Mouse (Mus musculus): Measurements from ENCODE around the gene Sec24a.
"Not testable (repeated sequence)": the region's sequence is repeated elsewhere in the genome, so short reads cannot be mapped to it uniquely, and the experiment has no call there.

Gene Sec24a

GRCm38 (mm10) chr11:51681324-51681975, 82.0 kb downstream of the Sec24a start:
- DNase-seq: peak; percentile 80

GRCm38 (mm10) chr11:51679466-51679865, 84.0 kb downstream of the Sec24a start:
- no peak for DNase-seq

- DNase-seq: no peak
Measured at GRCm38 (mm10) chr11:51677737-51678418, 85.6 kb downstream of the Sec24a start.

DNA sequence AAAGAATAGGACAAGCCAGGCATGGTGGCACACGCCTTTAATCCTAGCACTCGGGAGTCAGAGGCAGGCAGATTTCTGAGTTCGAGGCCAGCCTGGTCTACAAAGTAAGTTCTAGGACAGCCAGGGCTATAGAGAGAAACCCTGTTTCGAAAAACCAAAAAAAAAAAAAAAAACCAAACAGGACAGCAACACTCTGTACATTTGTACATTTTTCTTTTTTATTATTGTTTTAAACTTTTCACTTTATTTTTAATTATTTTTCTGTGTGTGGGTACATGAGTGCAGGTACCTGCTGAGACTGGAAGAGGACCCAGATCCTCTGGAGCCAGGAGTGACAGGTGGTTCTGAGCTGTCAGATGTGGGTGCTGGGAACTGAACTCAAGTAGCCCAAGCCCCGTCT, 88.0 kb downstream of the Sec24a start:
- DNase-seq: no peak

DNA sequence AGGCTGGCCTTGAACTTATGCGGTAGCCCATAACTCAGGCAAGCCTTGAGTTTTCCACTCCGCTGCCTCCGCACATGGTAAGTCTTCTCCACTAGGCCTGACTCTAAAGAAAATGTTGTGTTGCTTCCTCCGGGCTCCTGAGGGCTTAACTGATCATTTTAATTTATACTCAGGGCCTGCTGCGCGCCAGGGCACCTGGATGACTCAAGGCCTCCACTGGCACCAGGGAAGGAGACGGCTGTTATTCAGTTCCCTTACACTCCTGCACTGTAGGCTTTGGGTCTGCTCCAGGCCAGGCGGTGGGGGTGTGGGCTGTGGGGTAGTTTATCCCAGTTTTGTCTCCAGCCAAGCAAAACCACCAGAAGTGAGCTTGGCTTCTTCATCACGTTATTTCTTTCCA, 90.1 kb downstream of the Sec24a start:
- no peak for DNase-seq

DNA sequence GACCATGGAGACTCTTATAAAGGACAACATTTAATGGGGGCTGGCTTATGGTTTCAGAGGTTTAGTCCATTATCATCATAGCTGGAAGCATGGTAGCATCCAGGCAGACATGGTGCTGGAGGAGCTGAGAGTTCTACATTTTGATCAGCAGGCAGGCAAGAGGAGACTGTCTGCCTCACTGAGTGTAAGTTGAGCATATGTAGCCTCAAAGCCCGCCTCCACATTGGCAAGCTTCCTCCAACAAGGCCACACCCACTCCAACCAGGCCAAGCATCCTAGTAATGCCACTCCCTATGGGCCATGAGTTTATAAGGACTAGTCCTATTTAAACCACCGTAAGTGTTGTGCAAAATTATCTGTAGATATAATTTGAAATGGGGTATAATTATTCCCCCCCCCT, 92.1 kb downstream of the Sec24a start:
- no peak for DNase-seq

GRCm38 (mm10) chr11:51670846-51671245, 92.6 kb downstream of the Sec24a start:
- DNase-seq: no peak

DNA sequence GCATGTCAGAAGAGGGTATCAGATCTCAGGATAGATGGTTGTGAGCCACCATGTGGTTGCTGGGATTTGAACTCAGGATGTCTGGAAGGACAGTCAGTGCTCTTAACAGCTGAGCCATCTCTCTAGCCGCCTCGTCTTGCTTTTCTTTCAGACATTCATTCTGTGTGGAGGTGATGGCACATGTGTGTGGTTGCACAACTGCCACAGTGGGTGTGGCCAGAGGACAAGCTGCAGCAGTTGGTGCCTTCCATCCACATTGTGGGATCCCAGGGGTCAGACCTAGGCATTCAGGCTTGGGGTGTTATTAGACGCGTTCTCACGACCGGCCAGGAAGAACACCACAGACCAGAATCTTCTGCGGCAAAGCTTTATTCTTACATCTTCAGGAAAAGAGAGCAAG, 98.7 kb downstream of the Sec24a start:
- not testable (repeated sequence) for DNase-seq

DNA sequence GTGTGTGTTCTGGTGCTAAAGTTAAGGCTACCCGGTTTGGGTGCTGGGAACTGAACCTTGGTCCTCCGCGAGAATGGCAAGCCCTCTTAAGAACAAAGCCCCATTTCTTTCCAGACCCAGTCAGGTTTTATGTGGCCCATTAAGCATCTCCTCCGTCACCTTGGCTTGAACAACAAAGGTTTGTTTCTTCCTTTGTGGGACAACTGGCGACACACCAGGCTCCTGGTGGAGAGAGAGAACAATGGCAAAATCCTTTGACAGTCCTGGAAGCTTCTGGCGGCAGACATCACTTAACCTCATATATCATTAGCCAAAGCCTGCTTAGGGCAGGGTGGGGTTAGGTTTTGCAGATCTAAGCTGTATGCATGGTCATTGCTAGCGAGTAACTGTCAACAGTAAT, 100.8 kb downstream of the Sec24a start:
- no peak for DNase-seq

- DNase-seq: no peak
Measured at GRCm38 (mm10) chr11:51661867-51662365, 101.5 kb downstream of the Sec24a start.

- DNase-seq: peak; percentile 15
Measured at GRCm38 (mm10) chr11:51658705-51659104, 104.7 kb downstream of the Sec24a start.

DNA sequence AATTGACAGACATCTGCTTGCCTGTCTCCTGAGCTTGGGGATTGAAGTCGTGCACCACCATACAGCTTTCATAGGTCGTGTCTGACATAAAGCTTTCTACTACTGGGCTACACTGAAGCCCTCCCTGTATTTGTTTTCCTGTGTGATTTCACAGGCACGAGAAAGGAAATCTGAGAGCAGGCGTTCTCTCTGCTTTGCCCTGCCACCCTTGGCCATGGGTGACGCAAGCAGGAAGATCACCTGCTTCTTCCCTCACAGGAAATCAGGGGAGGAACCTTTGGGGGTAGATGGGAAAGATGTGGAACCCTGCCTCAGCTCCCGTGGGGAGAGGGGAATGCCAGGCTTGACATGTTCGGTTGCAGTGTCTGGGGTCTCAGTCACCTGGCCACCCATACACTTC, 105.1 kb downstream of the Sec24a start:
- no peak for DNase-seq

DNA sequence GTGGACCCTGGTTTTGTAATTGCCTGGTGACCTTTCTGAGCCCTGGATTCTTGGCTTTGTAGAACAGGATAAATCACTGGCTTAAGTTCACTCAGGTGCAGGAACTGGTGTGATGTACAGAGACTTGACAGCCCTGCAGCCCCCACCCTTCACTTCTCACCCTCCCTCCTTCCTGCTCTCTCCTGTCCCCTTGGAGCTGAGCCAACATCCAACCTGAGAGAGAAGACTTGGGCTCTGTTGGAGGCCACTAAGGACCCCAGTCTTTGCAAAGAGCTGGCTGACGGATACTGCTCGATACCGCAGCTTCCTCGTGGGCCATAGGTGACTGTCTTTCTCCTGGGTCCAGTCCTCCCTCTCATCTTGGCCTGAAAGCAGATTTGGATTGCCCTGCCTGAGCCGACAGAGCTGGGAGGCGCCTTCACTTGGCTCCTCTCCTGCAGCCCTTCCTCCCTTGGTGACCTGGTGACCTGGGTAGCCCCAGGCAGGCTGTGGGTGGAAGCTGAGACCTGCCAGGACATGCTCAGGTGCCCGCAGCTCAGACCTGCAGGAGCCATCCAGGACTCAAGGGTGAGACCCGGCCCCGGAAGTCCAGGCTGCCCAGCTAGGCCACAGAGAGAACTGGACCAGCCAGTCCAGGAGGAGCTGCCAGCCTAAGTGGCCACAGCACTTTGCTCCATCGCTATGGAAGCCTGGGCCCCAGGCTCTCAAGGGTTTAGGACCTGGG, 106.5 kb downstream of the Sec24a start:
- DNase-seq: no peak

GRCm38 (mm10) chr11:51654891-51655290, 108.5 kb downstream of the Sec24a start:
- DNase-seq: no peak

DNA sequence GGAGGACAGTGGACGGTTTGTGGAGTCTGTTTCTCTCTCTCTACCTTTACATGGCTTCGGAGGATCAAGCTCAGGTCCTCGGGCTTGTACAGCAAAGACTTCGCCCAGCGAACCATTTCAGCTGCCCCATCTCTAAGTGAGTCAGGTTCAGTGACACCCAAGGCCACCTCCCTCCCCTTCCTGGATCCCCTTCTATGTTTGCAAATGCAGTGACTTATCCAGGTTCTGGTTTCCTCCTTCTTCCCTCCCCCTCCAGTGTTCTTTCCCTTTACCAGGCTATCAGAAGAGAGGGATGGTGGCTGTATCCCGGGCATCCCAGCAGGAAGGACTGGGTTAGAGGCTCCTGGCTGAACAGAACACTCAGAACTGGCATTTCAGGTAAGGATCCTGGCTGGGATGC, 109.7 kb downstream of the Sec24a start:
- no peak for DNase-seq

DNA sequence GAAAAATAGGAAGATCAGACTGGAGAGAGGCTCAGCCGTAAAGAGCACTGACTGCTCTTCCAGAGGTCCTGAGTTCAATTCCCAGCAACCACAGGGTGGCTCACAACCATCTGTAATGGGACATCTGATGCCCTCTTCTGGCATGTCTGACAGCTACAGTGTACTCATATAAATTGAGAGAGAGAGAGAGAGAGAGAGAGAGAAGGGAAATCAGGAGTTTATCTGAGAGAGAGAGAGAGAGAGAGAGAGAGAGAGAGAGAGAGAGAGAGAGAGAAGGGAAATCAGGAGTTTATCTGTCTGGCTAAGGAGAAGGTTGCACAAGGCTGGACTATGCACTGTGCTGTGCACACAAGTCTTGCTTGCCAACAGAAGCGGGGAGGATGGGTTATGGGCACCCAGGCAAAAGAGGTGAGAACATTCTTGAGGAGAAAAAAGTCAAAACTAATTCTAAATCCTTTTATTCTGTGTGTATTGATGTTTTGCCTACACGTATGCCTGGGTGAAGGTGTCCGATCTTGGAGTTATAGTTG, 110.5 kb downstream of the Sec24a start:
- no peak for DNase-seq

DNA sequence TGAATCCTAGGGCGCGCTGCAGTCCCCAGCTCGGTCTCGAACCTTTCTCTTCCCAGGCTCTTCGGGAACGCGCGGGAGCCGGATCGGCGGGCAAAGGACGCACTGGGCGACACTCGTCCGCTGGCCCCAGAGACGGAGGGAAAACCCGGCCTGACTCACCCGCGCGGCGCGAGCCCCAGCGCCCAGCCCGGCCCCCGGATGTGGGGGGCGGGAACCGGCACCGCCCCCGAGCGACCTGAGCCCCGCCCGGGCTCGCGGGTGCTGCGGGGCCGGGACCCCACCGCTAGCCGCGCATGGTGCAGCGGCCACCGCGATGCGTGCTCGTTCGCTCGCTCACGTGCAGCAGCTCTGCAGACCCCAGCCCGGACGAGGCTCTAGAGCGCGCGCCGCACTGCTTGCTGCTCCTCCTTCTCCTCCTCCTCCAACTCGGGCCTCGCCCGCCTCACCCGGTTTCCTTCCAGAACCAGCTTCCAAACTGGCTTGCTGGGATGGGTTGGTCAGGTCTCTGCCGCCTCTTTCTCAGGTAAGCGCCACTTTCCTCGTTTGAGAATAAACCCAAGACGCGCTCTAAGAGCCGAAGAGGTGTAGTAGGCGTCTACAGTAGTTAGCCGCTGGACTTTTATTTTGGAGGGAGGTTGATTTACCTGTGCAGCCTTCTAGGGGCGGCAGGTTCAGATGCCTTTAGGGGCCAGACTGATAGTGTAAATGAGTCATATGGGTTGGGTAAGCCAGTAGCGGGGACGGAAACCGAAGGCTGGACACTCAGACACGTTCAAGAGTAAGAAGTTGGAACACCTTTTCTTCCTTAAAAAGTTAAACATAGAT, 112.5 kb downstream of the Sec24a start, which contains the start of the genes N4bp3 and D930048N14Rik:
Gene N4bp3 (minus strand): TSS at position 152 of the 825 bp plus-strand sequence.
Gene D930048N14Rik (plus strand): TSS at position 264 of the 825 bp plus-strand sequence.
- peak; percentile 44 for DNase-seq

DNA sequence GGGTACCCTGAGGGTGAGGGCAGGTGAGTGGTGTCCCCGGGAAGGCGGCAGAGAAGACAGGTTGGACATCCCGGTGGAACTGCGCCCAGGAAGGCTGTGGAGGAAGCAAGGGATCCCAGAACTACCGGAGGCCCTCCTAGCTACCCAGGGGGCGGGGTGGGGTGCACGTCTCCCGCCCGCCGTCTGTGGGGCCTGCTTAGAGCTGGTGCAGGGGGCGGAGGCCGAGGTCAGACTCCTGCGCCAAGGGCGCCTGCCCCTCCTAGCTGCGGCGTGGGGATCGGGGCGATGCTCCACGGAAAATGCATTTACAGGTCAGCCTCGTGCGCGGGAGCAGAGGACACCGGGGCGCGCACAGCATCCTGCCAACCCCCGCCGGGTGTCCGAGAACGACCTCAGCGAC, 113.2 kb downstream of the Sec24a start:
- DNase-seq: peak; percentile 6

GRCm38 (mm10) chr11:51649889-51650199, 113.6 kb downstream of the Sec24a start:
- peak; percentile 24 for DNase-seq

GRCm38 (mm10) chr11:51649111-51649888, 114.1 kb downstream of the Sec24a start:
- no peak for DNase-seq

GRCm38 (mm10) chr11:51648566-51648965, 114.9 kb downstream of the Sec24a start:
- DNase-seq: no peak

All from right cerebral cortex, postnatal 25 days (tissue).